Mouse (Mus musculus): Measurements from ENCODE around the gene Trim10.

- no peak for TF ChIP-seq TAL1 (IDR thresholded peaks at IDR 0.05; ENCODE audit: low read length)
- no peak for TF ChIP-seq GATA1 (IDR thresholded peaks at IDR 0.05; ENCODE audit: low read length)
Measured at GRCm38 (mm10) chr17:36899376-36899775, 30.0 kb downstream of the Trim10 start.

Measured in erythroblast, embryonic 14.5 days (primary cell).